Mouse (Mus musculus) right cerebral cortex, adult 2 months (tissue): ENCODE data around the gene Vwa5b1.

Experiments
- DNase-seq, 2 experiments: peaks; one replicate each; pipeline ENCODE4 v3.0.0; 2021 to 2022; ENCODE audit warnings: low spot score in 2 of 2

The Vwa5b1 gene

GRCm38 (mm10) chr4:138530011-138530410, 105.7 kb downstream of the Vwa5b1 start:
- peak in 1 of 2 experiments; percentile 64 for DNase-seq

- peak; percentile 66 to 70 for DNase-seq
Measured at GRCm38 (mm10) chr4:138525684-138526083, 110.0 kb downstream of the Vwa5b1 start.

- no peak for DNase-seq
Measured at GRCm38 (mm10) chr4:138524769-138525168, 110.9 kb downstream of the Vwa5b1 start.

GRCm38 (mm10) chr4:138523775-138524174, 111.9 kb downstream of the Vwa5b1 start:
- no peak for DNase-seq

- no peak for DNase-seq
Measured at GRCm38 (mm10) chr4:138522296-138522695, 113.4 kb downstream of the Vwa5b1 start.

- peak; percentile 73 to 79 for DNase-seq
Measured at GRCm38 (mm10) chr4:138517153-138517789, 118.4 kb downstream of the Vwa5b1 start.

- DNase-seq = no peak
Measured at GRCm38 (mm10) chr4:138516448-138516847, 119.2 kb downstream of the Vwa5b1 start.
